Mouse (Mus musculus) WW6 (cell line): ENCODE measurements at regions not wholly inside any gene's neighbourhood (a gene's known extent, or its start where the extent isn't known, plus 50 kb on each side); places are given as distances from the start of the nearest gene placed in this dataset.
A peak's percentile ranks its signal among the peaks of the same experiment; 100 is the strongest.

Experiments
- DNase-seq: peaks from one replicate; pipeline ENCODE4 v3.0.0-alpha.2; 2013; ENCODE audit warnings: low read depth, low spot score

- DNase-seq = no peak
Observed at GRCm38 (mm10) chr14:76917139-76917929, 119.2 kb upstream of the Ccdc122 start.

DNA sequence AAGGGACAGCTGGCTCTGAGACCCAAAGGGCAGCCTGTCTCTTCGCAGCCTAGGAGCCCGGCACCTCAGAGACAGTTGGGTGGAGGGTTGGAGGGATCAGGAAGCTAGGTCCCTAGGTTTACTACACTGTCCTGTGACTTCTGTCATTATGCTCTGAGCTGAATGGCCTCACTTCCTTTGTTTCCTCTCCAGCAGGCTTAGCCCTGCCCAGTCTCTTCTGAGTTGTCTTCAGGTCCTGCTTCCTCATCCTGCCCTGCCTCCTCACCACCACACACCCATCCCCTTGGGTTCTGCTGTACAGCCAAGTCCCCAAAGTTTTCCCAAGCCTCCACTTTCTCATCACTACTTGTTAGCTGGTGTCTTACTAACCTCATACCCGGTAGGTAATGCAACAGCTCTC is 122.7 kb upstream of the Ccdc122 start:
- DNase-seq = no peak

GRCm38 (mm10) chr14:76912301-76913001 is 124.1 kb upstream of the Ccdc122 start:
- no peak for DNase-seq

GRCm38 (mm10) chr14:76911271-76911670 is 125.3 kb upstream of the Ccdc122 start:
- no peak for DNase-seq

GRCm38 (mm10) chr14:76910186-76910585 is 126.4 kb upstream of the Ccdc122 start:
- DNase-seq = no peak

DNA sequence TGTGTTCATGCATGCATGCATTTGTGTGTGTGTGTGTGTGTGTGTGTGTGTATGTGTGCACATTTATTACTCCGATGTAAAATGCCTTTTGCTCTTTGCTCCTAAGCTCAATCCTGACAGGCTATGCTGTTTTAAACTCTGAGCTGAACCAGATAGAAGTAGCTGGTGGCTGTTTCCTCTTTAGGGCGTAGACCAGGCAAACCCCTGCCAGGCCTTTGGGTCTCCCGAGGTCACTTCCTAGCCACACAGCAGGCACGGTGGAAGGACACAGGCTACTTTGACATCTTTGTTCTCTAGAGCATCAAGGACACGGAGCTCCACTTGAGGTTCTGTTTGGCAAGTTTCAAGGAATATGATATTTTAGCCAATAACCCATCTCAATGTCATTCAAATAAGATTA is 128.6 kb upstream of the Ccdc122 start:
- no peak for DNase-seq

DNA sequence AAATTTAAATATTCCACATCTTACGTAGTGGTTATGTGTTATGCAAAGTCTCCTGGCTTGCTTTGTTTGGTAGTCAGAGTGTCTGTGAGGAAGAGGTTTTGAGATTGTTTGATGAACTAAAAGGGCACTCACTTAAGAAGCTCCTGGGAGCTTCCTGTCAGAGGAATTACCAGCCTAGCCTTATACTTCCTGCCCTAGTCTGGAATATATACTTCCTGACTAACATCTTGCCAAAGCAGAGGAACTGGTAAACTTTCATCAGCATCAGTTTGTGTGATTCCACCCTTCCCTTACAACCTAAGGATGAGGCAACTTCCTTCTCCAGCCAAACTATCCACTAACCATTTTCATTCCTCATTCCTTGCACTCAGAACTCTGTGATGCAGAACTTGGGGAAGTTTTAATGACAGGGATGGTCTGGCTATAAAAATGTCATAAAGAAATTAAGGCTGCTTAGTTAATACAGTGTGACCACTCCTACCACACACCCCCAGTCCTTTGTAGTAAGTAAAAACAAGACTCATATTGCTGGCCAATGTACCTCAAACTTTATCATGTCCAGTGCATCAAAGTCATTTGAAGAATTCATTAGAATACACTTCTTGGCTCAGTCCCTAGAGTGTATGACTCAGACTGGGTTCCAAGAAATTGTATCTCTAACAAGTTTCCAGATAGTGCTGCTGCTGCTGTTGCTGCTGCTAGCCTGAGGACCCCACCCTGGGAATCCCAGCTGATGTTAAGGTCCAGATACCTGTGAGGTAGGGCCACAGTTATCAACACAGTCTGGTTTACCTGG is 133.4 kb upstream of the Ccdc122 start:
- DNase-seq = no peak

- DNase-seq = no peak
Observed at GRCm38 (mm10) chr14:76901490-76901889, 135.1 kb upstream of the Ccdc122 start.

- no peak for DNase-seq
Observed at GRCm38 (mm10) chr14:76899331-76899730, 137.2 kb upstream of the Ccdc122 start.

- DNase-seq = no peak
Observed at GRCm38 (mm10) chr14:76887708-76888107, 148.9 kb upstream of the Ccdc122 start.

GRCm38 (mm10) chr14:76887201-76887600 is 149.4 kb upstream of the Ccdc122 start:
- no peak for DNase-seq

GRCm38 (mm10) chr14:76883231-76883651 is 153.3 kb upstream of the Ccdc122 start:
- no peak for DNase-seq

- DNase-seq = peak; percentile 11
Observed at GRCm38 (mm10) chr14:76882711-76883171, 153.8 kb upstream of the Ccdc122 start.

DNA sequence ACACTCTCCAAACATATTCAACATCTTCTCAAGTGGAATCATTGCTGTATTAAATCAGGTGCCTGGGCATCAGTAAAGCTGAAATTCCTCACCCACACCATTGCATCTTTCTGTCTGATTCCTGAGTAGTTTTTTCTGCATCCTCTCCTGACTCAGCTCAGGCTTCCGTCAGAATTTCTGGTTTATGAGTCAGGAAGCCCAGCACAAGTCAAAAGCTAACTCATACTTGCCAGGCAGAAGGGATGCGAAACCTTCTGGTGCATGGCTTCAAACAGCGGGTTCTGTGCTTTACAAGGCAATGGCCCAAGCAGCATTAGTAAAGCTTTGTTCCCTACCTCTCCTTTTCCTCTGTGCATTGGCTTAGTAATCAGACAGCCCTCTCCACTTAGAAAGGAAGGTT is 155.7 kb upstream of the Ccdc122 start:
- no peak for DNase-seq

- DNase-seq = no peak
Observed at GRCm38 (mm10) chr14:76877306-76877705, 159.3 kb upstream of the Ccdc122 start.

DNA sequence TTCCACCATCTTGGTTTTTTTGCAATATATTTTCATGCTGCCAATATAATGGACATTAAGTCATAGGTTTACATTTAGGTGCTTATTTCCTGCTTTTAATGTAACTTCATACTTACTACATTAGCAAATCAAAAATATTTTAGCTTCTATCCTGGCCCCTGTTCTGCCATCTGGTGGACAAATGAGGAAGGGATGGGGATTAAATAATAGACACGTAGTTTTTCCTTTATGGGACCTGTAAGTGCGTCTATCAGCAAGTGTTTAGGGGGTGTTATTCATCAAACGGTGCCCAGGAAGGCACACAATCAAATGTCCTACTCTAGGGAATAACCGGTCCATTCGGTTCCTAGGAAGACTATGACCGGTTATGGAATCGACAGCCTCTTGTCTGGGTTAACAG is 160.6 kb upstream of the Ccdc122 start:
- DNase-seq = no peak

DNA sequence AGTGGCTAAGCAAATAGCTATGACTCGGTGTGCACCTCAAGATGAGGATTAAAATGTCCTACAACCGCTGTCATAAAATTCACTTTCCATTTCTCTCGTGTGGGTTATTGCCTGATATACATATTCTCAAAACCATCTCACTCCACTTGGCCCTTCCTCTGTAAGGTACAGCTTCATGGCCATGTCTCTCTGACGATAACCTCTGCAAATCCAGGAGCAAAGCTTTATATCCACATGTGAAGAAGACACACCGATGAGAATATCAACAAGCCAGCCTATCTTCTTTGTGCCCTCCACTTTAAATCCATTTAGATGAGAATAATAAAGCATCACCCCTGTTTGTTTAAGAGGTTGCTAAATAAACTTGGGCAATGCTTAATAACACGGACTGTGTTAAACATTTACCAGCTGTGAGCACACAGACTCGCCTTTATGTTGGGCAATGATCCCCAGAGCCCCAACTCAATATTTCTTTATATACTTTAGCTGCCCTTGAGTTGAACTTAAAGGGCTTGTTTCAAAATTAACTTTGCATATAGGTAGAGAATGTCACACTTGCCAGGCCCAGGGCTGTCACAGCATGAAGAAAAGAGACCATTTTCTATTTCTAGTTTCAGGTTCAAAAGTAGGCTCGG is 161.2 kb upstream of the Ccdc122 start:
- no peak for DNase-seq

GRCm38 (mm10) chr14:76874542-76875265 is 161.9 kb upstream of the Ccdc122 start:
- DNase-seq = no peak

- no peak for DNase-seq
Observed at GRCm38 (mm10) chr14:76873684-76874083, 162.9 kb upstream of the Ccdc122 start.

GRCm38 (mm10) chr14:76872976-76873375 is 163.6 kb upstream of the Ccdc122 start:
- no peak for DNase-seq

DNA sequence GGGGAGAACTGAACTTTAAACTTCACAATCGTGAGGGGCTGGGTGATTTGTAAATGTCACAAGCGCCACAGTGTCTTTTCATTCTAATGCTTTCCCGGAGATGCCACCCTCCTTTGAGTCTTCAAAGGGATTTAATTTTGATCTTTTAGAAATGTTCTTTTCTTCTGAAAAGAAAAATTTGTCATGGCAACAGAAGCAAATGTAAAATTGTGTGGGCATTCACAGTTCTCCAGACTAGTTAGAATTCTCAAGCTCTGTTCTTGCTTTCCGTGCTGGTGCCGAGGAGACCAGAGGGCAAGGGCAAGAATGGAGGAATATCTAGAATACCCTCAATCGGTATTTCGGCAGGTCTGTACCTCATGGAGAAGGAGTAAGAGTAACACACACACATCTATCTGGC is 164.1 kb upstream of the Ccdc122 start:
- DNase-seq = no peak
